Mouse (Mus musculus) heart, embryonic 16.5 days (tissue): ENCODE data around the gene Klhl29. TPM values are rescaled to one million over a fixed set of nuclear protein-coding genes. Genes with fewer than 3 reads are reported as not detected.
A peak's percentile ranks its signal among the peaks of the same experiment; 100 is the strongest.

Experiments used
- ATAC-seq: fragments of 200-750 bp; cut with Nextera tagmentation; replicated peaks from 2 replicates; pipeline ENCODE4 v1.8.0; 2017; ENCODE audit warnings: moderate number of reproducible peaks; ENCODE audit not compliant: insufficient read depth, low FRiP score; ENCODE audit errors: extremely low read depth
- H3K27ac ChIP-seq: fragments of 300-500 bp; sonication (generic); 2 replicates; pipeline ENCODE4 v1.5.1; 2014; ENCODE audit warnings: mild to moderate bottlenecking, low read length, control low read depth, moderate library complexity
- H3K27me3 ChIP-seq: fragments of 300-500 bp; sonication (generic); 2 replicates; pipeline ENCODE4 v1.6.1; 2014; ENCODE audit warnings: low read length, mixed read lengths; ENCODE audit not compliant: control insufficient read depth, insufficient read depth
- H3K36me3 ChIP-seq: fragments of 300-500 bp; sonication (generic); 2 replicates; pipeline ENCODE4 v1.6.1; 2014; ENCODE audit not compliant: control insufficient read depth, insufficient read depth
- H3K4me1 ChIP-seq: fragments of 300-500 bp; sonication (generic); 2 replicates; pipeline ENCODE4 v1.6.1; 2014; ENCODE audit warnings: low read length, mixed read lengths; ENCODE audit not compliant: control insufficient read depth, insufficient read depth
- H3K4me2 ChIP-seq: fragments of 300-500 bp; sonication (generic); 2 replicates; pipeline ENCODE4 v1.6.1; 2014; ENCODE audit warnings: low read depth, mild to moderate bottlenecking, control low read depth, low read length
- H3K4me3 ChIP-seq: fragments of 300-500 bp; sonication (generic); 2 replicates; pipeline ENCODE4 v1.5.1; 2014; ENCODE audit warnings: mild to moderate bottlenecking, control low read depth, low read length
- H3K9ac ChIP-seq: fragments of 300-500 bp; sonication (generic); 2 replicates; pipeline ENCODE4 v1.6.1; 2014; ENCODE audit warnings: low read length, control low read depth
- H3K9me3 ChIP-seq: fragments of 300-500 bp; sonication (generic); replicated peaks from 2 replicates; pipeline ENCODE4 v1.6.1; 2016; ENCODE audit warnings: low read length; ENCODE audit not compliant: control insufficient read depth
- WGBS: fragments of 180-500 bp; shearing (Covaris S2); extraction: QIAGEN DNeasy Blood & Tissue Kit; methylation state at CpG from one replicate; pipeline ENCODE4 v1.1.7; 2014; 5-methylcytosine and 5-hydroxymethylcytosine counted together
- polyA plus RNA-seq: library from polyadenylated mRNA; unstranded; fragments of >200 nt; fragmentation: Nextera tagmentation; extraction: Ambion mirVana; gene quantifications from 2 replicates; pipeline ENCODE4 v1.2.1, GENCODE M21; 2015

Gene Klhl29
- polyA plus RNA-seq, 1 experiment from 2014 or later: 0.25 TPM

GRCm38 (mm10) chr12:5230504-5230903 lies 145.0 kb downstream of the Klhl29 start:
- Histone ChIP-seq H3K36me3 (no peaks in the 10 kb centered on the region), H3K27me3 (no peaks in the 10 kb centered on the region), H3K4me1 (no peaks in the 10 kb centered on the region), H3K9ac (no peak overlapping the region), H3K9me3 (no peaks in the 10 kb centered on the region), H3K27ac (no peak overlapping the region), H3K4me3 (no peak overlapping the region), H3K4me2 (no peak overlapping the region)
- WGBS: 89% methylated on average over 5 of the region's 5 CpGs
- no peak for ATAC-seq

- H3K27me3 ChIP-seq: no peaks in the 10 kb centered on the region
- 62% methylated on average over 14 of the region's 14 CpGs for WGBS
- no peak overlapping the region for H3K9ac ChIP-seq
These were observed 148.5 kb downstream of the Klhl29 start for GRCm38 (mm10) chr12:5226676-5227654.

GRCm38 (mm10) chr12:5223595-5223994 lies 151.9 kb downstream of the Klhl29 start:
- no peaks in the 10 kb centered on the region for H3K36me3 ChIP-seq
- H3K27ac ChIP-seq: no peak overlapping the region
- H3K27me3 ChIP-seq: no peaks in the 10 kb centered on the region
- WGBS: 41% methylated on average over 1 of the region's 1 CpGs
- H3K9ac ChIP-seq: no peak overlapping the region
- H3K4me3 ChIP-seq: no peak overlapping the region
- no peak overlapping the region for H3K4me2 ChIP-seq
- H3K4me1 ChIP-seq: no peaks in the 10 kb centered on the region
- H3K9me3 ChIP-seq: no peaks in the 10 kb centered on the region
- no peak for ATAC-seq

More at GRCm38 (mm10) chr12:5226676-5227654, 148.5 kb downstream of the Klhl29 start:
- H3K36me3 ChIP-seq: no peaks in the 10 kb centered on the region
- H3K4me3 ChIP-seq: no peak overlapping the region
- ATAC-seq: no peak
- no peak overlapping the region for H3K27ac ChIP-seq
- H3K9me3 ChIP-seq: no peaks in the 10 kb centered on the region
- no peak overlapping the region for H3K4me2 ChIP-seq
- H3K4me1 ChIP-seq: no peaks in the 10 kb centered on the region

- no peaks in the 10 kb centered on the region for H3K4me1 ChIP-seq
- no peaks in the 10 kb centered on the region for H3K36me3 ChIP-seq
- H3K9me3 ChIP-seq: no peaks in the 10 kb centered on the region
- no peak overlapping the region for H3K9ac ChIP-seq
- H3K4me2 ChIP-seq: no peak overlapping the region
- ATAC-seq: no peak
- no peaks in the 10 kb centered on the region for H3K27me3 ChIP-seq
- WGBS: 92% methylated on average over 8 of the region's 8 CpGs
- no peak overlapping the region for H3K4me3 ChIP-seq
- no peak overlapping the region for H3K27ac ChIP-seq
These were observed 152.9 kb downstream of the Klhl29 start for GRCm38 (mm10) chr12:5222439-5223202.

- 66% methylated on average over 14 of the region's 14 CpGs for WGBS
- Histone ChIP-seq H3K36me3 (no peaks in the 10 kb centered on the region), H3K27ac (no peak overlapping the region), H3K27me3 (no peaks in the 10 kb centered on the region), H3K9me3 (no peaks in the 10 kb centered on the region), H3K4me2 (no peak overlapping the region), H3K4me3 (no peak overlapping the region), H3K4me1 (no peaks in the 10 kb centered on the region), H3K9ac (no peak overlapping the region)
- peak; percentile 37; the same call in 1 of the 2 replicates for ATAC-seq
These were observed 155.4 kb downstream of the Klhl29 start for GRCm38 (mm10) chr12:5219913-5220575.

GRCm38 (mm10) chr12:5215836-5216747 lies 159.4 kb downstream of the Klhl29 start:
- Histone ChIP-seq H3K9ac (no peak overlapping the region), H3K27ac (no peak overlapping the region), H3K9me3 (no peaks in the 10 kb centered on the region), H3K36me3 (no peaks in the 10 kb centered on the region), H3K4me1 (peaks cover 18% of the 10 kb centered on the region), H3K4me2 (no peak overlapping the region), H3K27me3 (no peaks in the 10 kb centered on the region), H3K4me3 (no peak overlapping the region)
- ATAC-seq: no peak
- 69% methylated on average over 15 of the region's 15 CpGs for whole genome bisulfite sequencing

GRCm38 (mm10) chr12:5214266-5214665 lies 161.2 kb downstream of the Klhl29 start:
- Histone ChIP-seq H3K27ac (peak overlapping the region; percentile 65), H3K4me3 (no peak overlapping the region), H3K36me3 (no peaks in the 10 kb centered on the region), H3K4me2 (no peak overlapping the region), H3K9ac (no peak overlapping the region), H3K9me3 (no peaks in the 10 kb centered on the region), H3K4me1 (peaks cover 18% of the 10 kb centered on the region), H3K27me3 (no peaks in the 10 kb centered on the region)
- no peak for ATAC-seq
- WGBS: 80% methylated on average over 9 of the region's 9 CpGs
